Mouse (Mus musculus): ENCODE measurements around the gene Utp14b. TPM values are rescaled to one million over a fixed set of nuclear protein-coding genes. Genes with fewer than 3 reads are reported as not detected.

Utp14b gene
- total RNA-seq, 2 experiments from 2014 or later = 4.1 TPM

DNA sequence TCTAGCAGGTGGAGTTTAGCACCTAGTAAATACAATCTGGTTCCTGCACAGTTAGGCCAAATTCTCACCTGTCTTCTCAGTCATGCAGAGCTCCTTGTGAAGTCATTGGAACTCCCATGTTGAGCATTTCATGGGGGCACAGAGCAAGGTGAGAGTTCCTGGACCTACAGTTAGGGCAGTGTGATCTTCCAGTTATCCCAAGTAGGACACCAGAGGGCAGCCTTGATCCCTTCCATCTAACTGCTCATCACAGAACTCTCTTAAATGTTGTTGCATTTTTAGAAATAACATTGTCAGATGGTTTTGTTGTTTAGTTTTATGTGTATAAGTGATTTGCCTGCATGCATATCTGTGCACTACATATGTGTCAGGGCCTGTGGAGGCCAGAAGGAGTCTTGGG, 29.0 kb downstream of the Utp14b start:
- peak in 1 of 2 experiments; percentile 40 for DNase-seq

DNA sequence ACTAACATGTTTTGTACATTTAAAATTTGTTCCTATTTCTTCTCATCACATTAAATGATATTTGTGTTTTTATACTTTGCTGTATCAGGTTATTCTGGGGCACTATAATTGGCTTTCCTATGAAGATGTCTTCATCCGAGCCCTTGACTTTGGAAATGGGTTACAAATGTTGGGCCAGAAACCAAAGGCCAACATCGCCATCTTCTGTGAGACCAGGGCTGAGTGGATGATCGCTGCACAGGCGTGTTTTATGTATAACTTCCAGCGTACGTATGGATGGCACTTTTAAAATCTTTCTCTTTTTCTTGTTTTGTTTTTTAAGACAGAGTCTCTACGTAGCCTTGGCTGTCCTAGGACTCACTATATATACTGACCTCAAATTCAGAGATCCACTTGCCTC, 30.3 kb downstream of the Utp14b start:
- no peak for DNase-seq

DNA sequence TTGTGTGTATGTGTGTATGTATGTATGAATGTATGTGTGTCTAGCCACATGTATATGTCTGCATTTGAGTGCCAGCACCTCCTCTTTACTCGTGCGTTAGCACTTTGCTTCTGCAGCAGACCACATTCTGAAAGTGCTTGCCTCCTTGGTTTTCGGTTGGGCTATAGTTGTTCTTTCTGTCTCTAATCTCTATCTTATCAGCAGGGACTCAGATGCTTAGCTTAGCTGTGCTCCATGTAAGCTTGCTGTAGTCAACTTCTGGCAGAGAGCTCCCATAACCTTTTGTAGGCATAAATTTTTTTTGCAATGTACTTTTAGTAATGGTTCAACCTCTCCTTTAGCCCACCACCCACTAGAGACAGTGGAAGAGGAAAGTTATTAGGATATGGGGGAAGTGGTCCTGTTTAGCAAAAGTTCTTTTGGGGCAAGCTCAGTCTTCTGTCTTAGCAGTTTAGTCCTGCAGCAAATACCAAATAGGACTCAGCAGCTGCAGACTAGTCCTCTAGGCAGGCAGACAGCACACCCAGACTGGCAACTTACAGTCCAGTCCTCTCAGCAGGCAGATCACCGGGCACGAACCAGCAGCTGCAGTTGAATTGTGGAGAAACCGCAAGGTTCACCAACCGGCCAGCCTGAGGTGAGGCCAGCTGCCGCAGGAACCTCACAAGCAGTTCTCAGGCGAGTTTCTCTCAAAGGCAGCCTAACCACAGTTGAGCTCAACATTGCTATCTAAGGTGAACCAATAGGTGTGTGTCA, 36.8 kb downstream of the Utp14b start:
- DNase-seq = no peak

DNA sequence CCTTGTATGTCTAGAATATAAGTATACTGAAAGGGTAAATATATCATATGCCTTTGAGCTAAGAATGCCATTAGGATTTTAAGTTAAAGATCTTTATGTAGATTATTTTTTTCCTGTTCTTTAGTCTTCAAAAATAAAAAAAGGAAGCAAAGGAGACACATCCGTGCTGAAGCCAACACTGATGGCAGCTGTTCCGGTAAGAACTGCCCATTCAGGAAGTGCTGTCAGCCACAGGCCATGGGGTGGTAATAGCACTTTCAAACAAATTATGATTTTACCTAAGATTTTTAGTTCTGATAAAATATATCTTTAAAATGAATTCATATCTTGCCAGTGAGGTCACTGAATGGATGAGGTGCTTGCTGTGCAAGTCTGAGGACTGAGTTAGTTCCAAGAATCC, 38.5 kb downstream of the Utp14b start:
- DNase-seq = no peak

DNA sequence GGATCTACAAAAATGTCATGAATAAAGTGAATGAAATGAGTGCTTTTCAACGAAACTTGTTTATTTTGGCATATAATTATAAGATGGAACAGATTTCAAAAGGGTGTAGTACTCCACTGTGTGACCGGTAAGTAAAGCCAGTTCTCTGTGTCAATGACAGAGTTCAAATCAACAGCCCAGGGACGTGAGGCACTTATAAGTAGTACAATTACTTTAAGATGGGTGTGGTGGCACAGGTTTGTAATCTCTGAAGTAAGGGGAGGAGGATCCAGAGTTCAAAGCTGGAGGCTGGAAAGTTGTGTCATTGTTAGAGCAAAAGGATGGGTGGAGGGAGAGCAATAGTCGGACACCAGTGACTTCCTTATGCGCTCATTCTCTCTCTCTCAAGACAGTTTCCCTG, 39.1 kb downstream of the Utp14b start:
- DNase-seq = no peak

DNA sequence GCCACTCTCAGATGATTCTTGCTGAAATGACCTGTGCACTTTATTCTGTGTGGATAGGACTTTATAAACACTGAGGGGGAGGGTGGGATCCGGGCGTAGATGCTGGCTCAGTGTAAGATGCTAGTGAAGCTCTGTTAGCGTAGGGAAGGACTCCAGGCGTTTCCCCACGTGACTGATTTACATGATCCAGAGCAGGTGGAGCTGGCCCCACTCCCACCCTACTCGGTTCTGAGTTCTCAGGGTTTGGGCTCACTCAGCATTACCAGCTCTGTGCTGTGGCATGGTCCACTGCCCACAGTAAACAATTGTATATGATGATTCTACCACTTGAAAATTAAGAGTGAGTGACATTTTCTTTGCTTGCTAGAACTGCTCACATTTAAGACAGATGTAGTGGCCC, 40.3 kb downstream of the Utp14b start:
- no peak for DNase-seq

DNA sequence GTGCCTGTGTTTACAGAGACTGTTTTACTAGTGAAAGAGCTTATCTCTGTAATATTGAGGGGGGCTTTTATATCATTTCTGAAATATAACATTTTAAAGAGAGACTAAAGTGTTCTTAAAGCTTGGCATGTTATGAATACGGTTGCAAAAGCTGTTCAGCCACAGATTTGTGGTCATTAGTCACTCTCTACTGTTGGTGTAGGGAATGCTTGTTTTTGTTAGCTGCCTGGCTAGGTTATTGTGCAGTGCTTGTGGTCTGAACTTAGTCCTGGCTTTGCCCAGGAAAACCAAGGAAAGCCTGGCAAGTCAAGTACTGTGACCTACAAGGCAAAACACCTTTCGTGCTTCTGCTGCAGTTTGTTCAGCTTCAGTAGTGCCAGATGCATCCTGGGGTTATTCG, 43.9 kb downstream of the Utp14b start:
- no peak for DNase-seq

DNA sequence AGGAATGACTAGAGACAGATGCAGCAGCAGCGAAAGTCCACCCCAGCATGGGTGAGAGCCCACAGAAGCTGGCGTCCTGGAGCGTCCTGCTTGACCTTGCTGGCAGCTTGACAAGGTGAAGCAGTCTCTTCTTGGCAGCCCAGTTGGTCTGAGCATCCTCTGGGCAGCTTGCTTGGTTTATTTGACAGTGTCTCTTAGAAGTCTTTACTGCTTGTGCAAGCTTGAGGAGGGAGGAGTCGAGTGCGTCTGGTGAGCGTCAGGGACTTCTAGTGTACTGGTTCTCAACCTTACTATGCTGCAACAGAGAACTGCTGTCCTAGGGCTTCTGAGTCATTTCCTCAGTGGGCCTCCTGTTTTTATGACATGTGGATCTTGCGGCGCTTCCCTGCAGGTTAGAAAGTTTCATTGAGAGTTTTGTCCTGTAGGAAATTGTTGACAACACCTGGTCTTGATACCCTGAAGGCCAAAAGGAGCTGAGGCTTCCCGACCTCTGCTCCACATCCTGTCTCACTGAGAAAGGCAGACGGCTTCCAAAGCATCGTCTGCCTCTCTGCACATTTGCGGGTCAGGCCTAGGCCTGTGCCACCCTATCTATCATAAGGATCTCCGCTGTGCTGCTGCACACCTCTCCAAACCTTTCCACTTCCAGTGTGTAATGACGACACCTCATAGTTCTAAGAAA, 44.6 kb downstream of the Utp14b start:
- DNase-seq = peak in 1 of 2 experiments; percentile 11

DNA sequence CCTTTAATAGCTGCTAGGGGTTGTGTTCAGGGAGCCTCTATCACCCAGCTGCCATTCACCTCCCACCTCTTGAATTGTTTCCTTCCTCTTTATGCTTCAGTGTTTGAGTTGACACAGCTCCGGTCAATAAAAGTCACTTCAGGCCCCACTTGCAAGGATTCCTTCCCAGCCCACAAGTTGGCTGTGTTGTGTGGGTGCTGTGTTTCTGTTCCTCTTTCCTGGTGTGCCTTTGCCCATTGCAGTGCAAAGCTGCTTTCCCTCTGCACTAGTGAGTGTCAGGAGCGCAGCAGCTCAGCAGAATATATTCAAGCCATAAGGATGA, 45.1 kb downstream of the Utp14b start:
- DNase-seq = no peak

DNA sequence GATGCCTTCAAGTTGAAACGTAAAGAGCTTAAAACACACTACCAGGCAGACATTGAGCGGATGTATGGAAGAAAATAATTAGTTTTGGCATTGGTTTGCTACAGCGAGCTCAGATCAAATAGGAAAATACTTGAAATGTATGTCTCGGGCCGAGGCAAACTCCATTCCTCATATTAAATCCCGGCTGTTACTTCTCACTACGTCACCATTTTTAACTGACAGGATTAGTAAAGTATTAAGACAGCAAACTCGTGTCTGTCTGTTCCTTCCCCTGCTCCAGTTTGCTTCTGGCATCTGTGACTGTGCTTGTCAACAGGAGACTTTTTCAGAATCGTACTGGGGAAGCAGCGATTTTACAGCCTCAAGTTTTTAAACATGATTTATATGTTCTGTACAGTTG, 48.5 kb downstream of the Utp14b start:
- DNase-seq = no peak

DNA sequence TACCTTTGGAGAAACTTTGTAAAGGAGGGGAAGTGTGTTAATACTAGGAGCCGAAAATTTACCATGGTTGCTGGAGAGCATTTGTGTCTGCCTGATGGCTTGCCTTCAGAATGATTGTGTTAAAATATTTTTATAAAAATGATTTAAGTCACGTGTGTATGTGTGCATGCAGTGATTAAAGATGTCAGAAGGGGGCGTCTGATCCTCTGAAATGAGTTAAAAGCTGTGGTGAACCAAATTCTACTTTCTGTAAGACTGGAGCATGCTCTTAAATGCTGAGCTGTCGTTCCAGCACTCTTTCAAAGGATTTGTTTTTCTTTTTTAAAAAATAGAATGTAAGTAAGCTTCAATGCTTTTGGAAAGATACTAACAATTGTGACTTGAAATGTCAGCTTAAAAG, 49.4 kb downstream of the Utp14b start:
- peak in 1 of 2 experiments; percentile 8 for DNase-seq

DNA sequence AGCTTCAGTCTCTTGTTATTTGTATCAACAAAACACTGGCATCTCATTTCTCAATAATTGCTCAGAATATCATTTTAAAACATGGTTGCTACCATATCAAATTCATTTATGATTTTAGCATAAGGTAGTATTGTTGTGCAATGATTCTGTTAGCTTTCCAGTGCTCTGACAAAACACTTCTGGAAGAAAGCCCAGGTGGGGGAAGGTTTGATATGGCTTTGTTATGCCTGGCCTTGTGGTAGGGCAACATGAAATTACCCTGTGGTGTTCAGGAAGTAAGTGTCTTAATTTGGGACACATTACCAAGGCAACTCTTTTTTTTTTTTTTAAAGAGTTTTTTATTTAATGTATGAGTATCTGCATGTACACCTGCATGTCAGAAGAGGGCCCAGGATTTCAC, 52.2 kb downstream of the Utp14b start:
- peak; percentile 12 to 38 for DNase-seq

DNA sequence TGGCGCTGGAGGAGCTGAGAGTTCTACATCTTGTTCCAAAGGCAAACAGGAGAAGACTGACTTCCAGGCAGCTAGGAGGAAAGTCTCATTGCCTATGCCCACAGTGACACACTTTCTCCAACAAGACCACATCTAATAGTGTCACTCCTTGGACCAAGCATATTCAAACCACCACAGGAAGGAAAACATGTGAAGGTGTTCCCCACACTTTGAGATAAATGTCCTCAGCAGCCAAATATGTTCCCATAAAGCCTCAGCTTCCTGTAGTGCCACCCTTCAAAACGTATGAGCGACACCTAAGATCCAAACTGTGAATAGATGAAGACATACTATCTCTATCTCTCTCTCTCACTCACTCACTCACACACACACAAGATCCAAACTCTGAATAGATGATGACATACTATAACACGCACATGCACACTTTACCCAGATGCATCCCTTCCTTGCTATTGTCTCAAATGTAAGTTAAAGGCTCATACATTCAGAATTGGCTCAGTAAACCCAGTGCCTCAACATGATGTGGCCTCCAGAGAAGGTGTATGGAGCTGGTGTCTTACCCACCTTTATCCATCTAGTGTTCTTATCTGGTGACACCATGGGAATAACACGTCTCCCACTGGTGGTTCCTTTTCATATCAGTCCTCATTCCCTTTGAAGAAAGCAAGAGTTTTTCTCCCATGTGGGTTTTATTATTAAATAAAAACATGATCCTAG, 52.9 kb downstream of the Utp14b start:
- DNase-seq = no peak

Other genes starting within 250 kb of the Utp14b start
- gene Farsb, start 169.1 kb upstream of the Utp14b start, total RNA-seq (2021) = 10 to 100 TPM; 71.0 to 77.3 TPM
- gene Mogat1, start 147.0 kb upstream of the Utp14b start, total RNA-seq (2021) = 1 to 10 TPM; 2.1 to 3.1 TPM
- gene BC035947, start 145.9 kb upstream of the Utp14b start, total RNA-seq (2021) = under 1 TPM in 1 of 2 experiments, not detected in 1; 0.17 TPM
- 10 to 100 TPM; 24.6 to 25.0 TPM for gene Acsl3, start 213 bp upstream of the Utp14b start, total RNA-seq (2021)
- gene Kcne4, start 158.7 kb downstream of the Utp14b start, total RNA-seq (2021) = 1 to 10 TPM; 7.0 to 8.1 TPM